ENCODE assay signal across 8 mouse cellular contexts in genomic region chr5:36989625-36989977, GRCm38 (mm10). TPM values are rescaled to one million over a fixed set of nuclear protein-coding genes. Genes with fewer than 3 reads are reported as not detected.
A peak's percentile ranks its signal among the peaks of the same experiment; 100 is the strongest.
DNase-seq lines count a peak whose midpoint lies in the region; ATAC-seq and TF ChIP-seq lines count a peak whose summit lies in the region.

No protein-coding gene starts in this region.

- TF ChIP-seq CTCF in cortical plate, adult 2 months (IDR thresholded peaks at IDR 0.05; ENCODE audit: extremely low read depth, insufficient read depth, low read length), result no peak

- no peak overlapping the region; the same call in 1 of the 2 replicates for H3K9ac ChIP-seq in heart, embryonic 16.5 days (ENCODE audit: low read length)
- no peak overlapping the region for H3K9ac ChIP-seq in intestine, embryonic 15.5 days

- no peaks in the 10 kb centered on the region for H3K27me3 ChIP-seq in heart, embryonic 16.5 days (ENCODE audit: control insufficient read depth, insufficient read depth, low read length)
- no peaks in the 10 kb centered on the region for H3K27me3 ChIP-seq in intestine, embryonic 15.5 days (replicated peaks)
- no peaks in the 10 kb centered on the region for H3K27me3 ChIP-seq in myocyte (ENCODE audit: control insufficient read depth, insufficient read depth, insufficient read length)

- no peak for ATAC-seq in heart, embryonic 16.5 days (replicated peaks; ENCODE audit: extremely low read depth, insufficient read depth, low FRiP score)
- peak; percentile 42 for ATAC-seq in intestine, embryonic 15.5 days
- no peak for ATAC-seq in monocyte, adult 5-6 weeks (replicated peaks; ENCODE audit: insufficient number of reproducible peaks, low FRiP score, low TSS enrichment, poor library complexity, severe bottlenecking)

- no peak for DNase-seq in heart, postnatal 14 days
- no peak for DNase-seq in urinary bladder, postnatal 10 days (ENCODE audit: low spot score)
- DNase-seq in cerebellum, adult 11 months, result no peak

- H3K27ac ChIP-seq in heart, embryonic 16.5 days (ENCODE audit: low read length), result no peak overlapping the region
- no peak overlapping the region for H3K27ac ChIP-seq in cortical plate, adult 2 months (ENCODE audit: insufficient read depth, low read length)
- H3K27ac ChIP-seq in intestine, embryonic 15.5 days, result peak overlapping the region; percentile 85

- H3K36me3 ChIP-seq in heart, embryonic 16.5 days (ENCODE audit: control insufficient read depth, insufficient read depth), result no peaks in the 10 kb centered on the region
- H3K36me3 ChIP-seq in intestine, embryonic 15.5 days, result no peaks in the 10 kb centered on the region
- no peaks in the 10 kb centered on the region for H3K36me3 ChIP-seq in myocyte (ENCODE audit: control insufficient read depth, insufficient read depth)

- H3K4me3 ChIP-seq in heart, embryonic 16.5 days (ENCODE audit: low read length), result peak overlapping the region; percentile 90; the same call in 1 of the 2 replicates
- H3K4me3 ChIP-seq in cortical plate, adult 2 months (ENCODE audit: insufficient read depth, low read length), result peak overlapping the region; percentile 69; the same call in 1 of the 2 replicates
- 0 out of 2 replicates have a peak overlapping the region, but pooled peaks have one; percentile 78 for H3K4me3 ChIP-seq in intestine, embryonic 15.5 days (replicated peaks)
- H3K4me3 ChIP-seq in myocyte, result peak overlapping the region; percentile 80

- peaks cover 8% of the 10 kb centered on the region for H3K79me2 ChIP-seq in myocyte (ENCODE audit: control insufficient read depth, insufficient read depth)

- 9% methylated on average over 3 of the region's 3 CpGs for WGBS in heart, embryonic 16.5 days
- WGBS in intestine, embryonic 15.5 days, result 2% methylated on average over 3 of the region's 3 CpGs

- intact Hi-C loops in heart, postnatal 14 days (cut with DNase I), result no loop called here

- H3K4me2 ChIP-seq in heart, embryonic 16.5 days (ENCODE audit: low read depth, low read length), result peak overlapping the region; percentile 84
- H3K4me2 ChIP-seq in intestine, embryonic 15.5 days (replicated peaks), result peak overlapping the region; percentile 91
- H3K4me2 ChIP-seq in myocyte (ENCODE audit: low read depth), result peak overlapping the region; percentile 96

- TF ChIP-seq POLR2A in cortical plate, adult 2 months (IDR thresholded peaks at IDR 0.05; ENCODE audit: extremely low read depth, insufficient read depth, low read length), result no peak
- TF ChIP-seq POLR2A in myocyte (IDR thresholded peaks at IDR 0.05; ENCODE audit: insufficient read length, low read depth), result no peak

- peaks cover 6% of the 10 kb centered on the region for H3K4me1 ChIP-seq in heart, embryonic 16.5 days (ENCODE audit: control insufficient read depth, insufficient read depth, low read length)
- H3K4me1 ChIP-seq in cortical plate, adult 2 months (ENCODE audit: control insufficient read depth, insufficient read depth, low read length), result peaks cover 4% of the 10 kb centered on the region
- H3K4me1 ChIP-seq in intestine, embryonic 15.5 days (replicated peaks), result peaks cover 11% of the 10 kb centered on the region

- no peak overlapping the region for H3ac ChIP-seq in myocyte (ENCODE audit: control insufficient read depth, insufficient read length)

- H3K9me3 ChIP-seq in heart, embryonic 16.5 days (replicated peaks; ENCODE audit: control insufficient read depth, low read length), result no peaks in the 10 kb centered on the region
- H3K9me3 ChIP-seq in intestine, embryonic 15.5 days, result no peaks in the 10 kb centered on the region

TF ChIP-seq in myocyte, 11 proteins besides CTCF, POLR2A, EP300 and RAD21:
- TF ChIP-seq MAX (IDR thresholded peaks at IDR 0.05; ENCODE audit: low read depth) (no peak), MYOD1 (IDR thresholded peaks at IDR 0.05; ENCODE audit: control insufficient read depth in 1 of 3, insufficient read length in 2 of 3, low read depth in 2 of 3) (no peak), REST (IDR thresholded peaks at IDR 0.05; ENCODE audit: insufficient read depth, insufficient read length) (no peak), TCF3 (IDR thresholded peaks at IDR 0.05; ENCODE audit: insufficient read length, low read depth) (no peak)

RNA-seq across cellular contexts. Expression of gene Wfs1, which starts 0.6 kb away (rescaled TPM):
- 18.4 and 19.2 TPM in 2 replicates for polyA plus RNA-seq in heart, embryonic 16.5 days (2015; fragmentation: Nextera tagmentation; extraction: Ambion mirVana)
- total RNA-seq in heart, postnatal 14 days (2021), result 10 to 100 TPM; 51.6 to 52.8 TPM
- polyA plus RNA-seq in cortical plate, adult 2 months (2012; rRNA removed), result 39.5 and 46.2 TPM in 2 replicates
- 12.1 and 14.6 TPM in 2 replicates for polyA plus RNA-seq in intestine, embryonic 15.5 days (2015; fragmentation: Nextera tagmentation; extraction: Ambion mirVana)
- polyA plus RNA-seq in myocyte (2012; fragmentation: generic; extraction: Trizol), result 83.4 TPM
- total RNA-seq in monocyte, adult 5-6 weeks (2017), result 1.2 to 2.3 TPM (median 2.1 TPM) in 3 replicates
